Mouse (Mus musculus) spleen, postnatal 10 days (tissue): ENCODE measurements around the gene Eid1.

Source experiments
- DNase-seq, 2 experiments: peaks; one replicate each; pipeline ENCODE4 v3.0.0; 2021 to 2022; ENCODE audit warnings: low spot score in 2 of 2

The Eid1 gene

DNA sequence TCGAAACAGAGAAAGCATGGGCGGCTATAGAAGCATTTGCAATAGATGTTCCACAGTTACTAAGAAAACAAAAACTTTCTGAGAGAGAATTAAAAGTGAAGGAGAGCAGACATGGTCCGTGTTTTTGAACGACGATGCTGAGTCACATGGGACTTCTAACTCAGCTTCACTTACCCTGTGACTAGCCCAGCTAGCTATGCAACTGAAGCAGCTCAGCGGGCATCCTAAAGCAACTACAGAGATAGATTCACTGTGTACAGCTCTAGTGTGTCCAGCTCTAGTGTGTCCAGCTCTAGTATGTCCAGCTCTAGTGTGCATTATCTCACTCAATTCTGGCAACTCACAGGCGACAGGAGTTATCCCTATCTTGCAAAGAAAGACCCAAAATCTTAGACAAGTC is 5.2 kb upstream of the Eid1 start:
- peak in 1 of 2 experiments; percentile 20 for DNase-seq

DNA sequence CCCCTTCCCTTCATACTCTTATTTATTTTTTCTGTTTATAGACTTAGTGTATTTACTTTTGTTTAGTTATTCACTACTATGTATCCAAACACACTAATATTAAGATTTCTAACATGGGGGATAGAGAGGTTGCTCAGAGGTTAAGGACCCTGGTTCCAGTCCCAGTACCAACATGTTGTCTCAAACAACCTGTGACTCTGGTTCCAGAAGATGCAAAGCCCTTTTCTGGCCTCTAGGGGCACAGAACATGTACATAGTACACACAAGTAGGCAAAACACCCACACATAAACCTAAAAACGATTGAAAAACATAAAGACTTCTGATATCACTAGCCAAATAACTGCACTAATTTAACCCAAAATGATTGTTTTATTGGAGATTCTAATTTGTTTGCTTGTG is 2.0 kb upstream of the Eid1 start:
- DNase-seq, result peak in 1 of 2 experiments; percentile 43

DNA sequence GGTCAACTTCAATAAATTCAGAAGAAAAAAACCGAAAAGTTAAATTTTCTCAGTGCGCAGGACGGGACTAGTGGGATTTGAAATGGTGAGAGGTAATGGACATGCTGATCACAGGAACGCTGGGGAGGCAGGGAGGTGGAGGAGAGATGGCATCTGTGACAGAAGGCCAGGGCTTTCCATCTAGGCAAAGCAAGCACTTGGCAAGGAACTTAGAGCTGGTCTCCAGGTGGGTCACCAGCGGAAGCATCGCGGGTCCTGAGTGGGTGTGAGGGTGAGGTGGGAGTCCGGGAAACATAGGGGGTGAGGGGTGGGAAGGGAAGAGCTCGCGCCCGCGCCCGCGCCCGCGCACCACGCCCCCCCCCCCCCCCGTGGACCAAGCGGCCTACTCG is 333 bp upstream of the Eid1 start:
- peak in 1 of 2 experiments; percentile 44 for DNase-seq

GRCm38 (mm10) chr2:125681811-125682210 is 8.9 kb downstream of the Eid1 start:
- DNase-seq, result no peak

- DNase-seq, result no peak
Observed at GRCm38 (mm10) chr2:125683895-125684294, 11.0 kb downstream of the Eid1 start.

GRCm38 (mm10) chr2:125684559-125685440 is 11.9 kb downstream of the Eid1 start:
- no peak for DNase-seq

GRCm38 (mm10) chr2:125685441-125686150 is 12.7 kb downstream of the Eid1 start:
- DNase-seq, result no peak

- DNase-seq, result no peak
Observed at GRCm38 (mm10) chr2:125692010-125692409, 19.1 kb downstream of the Eid1 start.

- DNase-seq, result no peak
Observed at GRCm38 (mm10) chr2:125694798-125695197, 21.9 kb downstream of the Eid1 start.

DNA sequence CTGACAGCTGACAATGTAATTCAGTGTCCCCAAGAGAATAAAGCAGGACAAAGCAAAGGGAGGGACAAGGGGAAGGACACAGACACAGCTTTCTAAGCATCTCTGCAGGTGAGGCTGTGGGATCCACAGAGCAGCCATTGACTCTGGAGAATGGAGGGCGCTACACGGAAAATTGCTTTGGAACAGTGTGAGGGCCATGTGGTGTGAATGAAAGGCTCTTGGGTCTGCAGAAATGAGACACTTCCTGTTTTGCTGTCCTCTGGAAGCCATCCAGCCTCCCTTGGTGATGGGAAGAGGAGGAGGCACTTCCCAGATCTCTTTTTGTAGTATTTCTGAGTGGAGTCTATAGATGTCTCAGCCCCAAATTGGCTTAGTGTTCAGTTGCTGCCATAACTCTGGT is 23.3 kb downstream of the Eid1 start:
- DNase-seq, result no peak

DNA sequence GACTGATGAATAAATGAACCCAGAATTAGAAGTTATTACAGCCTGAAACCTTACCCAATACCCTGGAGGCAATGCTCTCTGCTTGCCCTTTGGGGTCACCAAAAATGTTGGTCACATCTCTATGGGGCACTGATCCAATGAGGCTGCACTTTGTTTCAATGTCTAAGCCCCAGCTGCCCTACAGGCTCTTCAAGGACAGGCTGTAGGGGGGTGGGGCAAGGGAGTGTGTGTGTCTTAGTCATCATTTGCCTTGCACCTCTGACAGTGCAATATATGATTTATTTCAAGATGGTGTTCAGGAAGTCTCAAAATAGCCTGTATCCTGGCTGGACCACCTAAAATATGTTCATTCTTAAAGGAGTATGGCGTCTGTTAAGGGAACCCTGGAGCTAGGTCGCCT is 28.7 kb downstream of the Eid1 start:
- no peak for DNase-seq

GRCm38 (mm10) chr2:125702851-125703250 is 30.0 kb downstream of the Eid1 start:
- no peak for DNase-seq

DNA sequence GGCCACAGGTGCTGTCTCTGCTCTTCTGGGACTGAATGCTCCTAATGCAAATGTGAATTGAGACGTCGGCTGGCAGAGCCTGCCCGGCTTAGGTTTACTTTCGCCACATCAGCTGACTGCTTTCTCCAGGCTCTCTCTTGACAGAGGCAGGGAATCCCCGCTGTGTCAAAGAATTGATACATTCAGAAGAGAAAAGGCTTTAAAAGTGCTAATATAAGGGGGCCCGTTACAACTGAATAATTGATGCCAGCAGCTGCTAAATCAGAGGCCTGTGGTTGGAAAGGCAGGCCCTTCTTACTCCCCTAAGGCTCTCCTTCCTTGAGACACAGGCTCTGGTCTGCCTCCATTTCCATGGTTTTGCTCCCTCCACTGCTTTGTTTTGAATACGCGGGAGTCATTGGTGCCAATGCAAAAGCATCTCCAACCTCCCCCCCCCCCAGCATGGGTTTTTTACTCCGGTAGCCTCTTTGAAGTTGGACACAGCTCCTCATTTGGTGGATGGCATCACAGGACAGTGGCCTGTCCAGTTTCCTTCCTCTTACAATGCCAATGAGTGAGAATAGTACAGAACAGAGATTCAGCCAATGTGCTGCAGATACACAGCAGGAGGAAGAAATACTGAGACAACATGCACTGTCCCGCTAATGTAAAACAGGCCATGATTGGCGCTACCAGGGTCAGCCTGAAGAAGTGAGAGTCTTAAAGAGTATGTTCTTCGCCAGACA is 32.2 kb downstream of the Eid1 start:
- no peak for DNase-seq

- DNase-seq, result peak in 1 of 2 experiments; percentile 38
Observed at GRCm38 (mm10) chr2:125706510-125706921, 33.6 kb downstream of the Eid1 start.

- DNase-seq, result no peak
Observed at GRCm38 (mm10) chr2:125716599-125716998, 43.7 kb downstream of the Eid1 start.

- DNase-seq, result no peak
Observed at GRCm38 (mm10) chr2:125723086-125723407, 50.2 kb downstream of the Eid1 start.

- DNase-seq, result peak in 1 of 2 experiments; percentile 44
Observed at GRCm38 (mm10) chr2:125723408-125724085, 50.7 kb downstream of the Eid1 start.

DNA sequence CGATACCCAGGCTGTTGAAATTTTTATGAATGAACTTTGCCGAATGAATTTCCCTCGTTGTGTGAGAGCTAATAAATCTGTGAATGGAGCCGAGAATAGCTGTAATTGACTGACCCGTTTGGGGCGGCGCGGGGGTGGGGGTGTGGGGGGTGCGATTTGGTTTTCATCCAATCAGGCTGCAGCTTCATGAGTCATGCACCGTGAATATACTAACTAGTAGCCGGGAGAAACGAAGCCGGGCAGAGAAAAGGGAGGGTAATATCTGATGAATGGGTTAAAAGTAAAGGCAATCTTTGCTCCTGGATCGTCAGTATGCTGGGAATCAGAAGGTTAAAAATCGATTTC is 51.2 kb downstream of the Eid1 start, which contains the start of gene Shc4:
TSS of gene Shc4 (minus strand) at position 63 of the 345 bp plus-strand sequence.
- no peak for DNase-seq
